Mouse (Mus musculus): Measurements from ENCODE around the gene Mmp17. TPM values are rescaled to one million over a fixed set of nuclear protein-coding genes. Genes with fewer than 3 reads are reported as not detected.

Gene Mmp17
- polyA plus RNA-seq (2015; fragmentation: Nextera tagmentation; extraction: Ambion mirVana), result 1.3 and 2.0 TPM in 2 replicates

- Histone ChIP-seq H3K9me3 (replicated peaks) (no peaks in the 10 kb centered on the region), H3K9ac (peak within 1 kb of the TSS; percentile 61), H3K4me3 (peak within 1 kb of the TSS; percentile 63), H3K27ac (no peak within 1 kb of the TSS), H3K27me3 (peaks cover 76% of the 10 kb centered on the region), H3K4me1 (replicated peaks) (peaks cover 25% of the 10 kb centered on the region), H3K36me3 (no peaks in the 10 kb centered on the region), H3K4me2 (peak within 1 kb of the TSS; percentile 97)
- WGBS, result under 1% methylated on average over 75 of the region's 80 CpGs
- peak; percentile 89 for ATAC-seq (replicated peaks; ENCODE audit: insufficient number of reproducible peaks, insufficient read depth, low FRiP score, low read depth)
Measured at GRCm38 (mm10) chr5:129583761-129584582, at the start of gene Mmp17. TSS of gene Mmp17 (plus strand) at chr5:129584169.

- no peaks in the 10 kb centered on the region for H3K9me3 ChIP-seq (replicated peaks)
- H3K27me3 ChIP-seq, result no peaks in the 10 kb centered on the region
- no peak overlapping the region for H3K4me2 ChIP-seq
- ATAC-seq (replicated peaks; ENCODE audit: insufficient number of reproducible peaks, insufficient read depth, low FRiP score, low read depth), result peak; percentile 84
- H3K36me3 ChIP-seq, result peaks cover 22% of the 10 kb centered on the region
- peak overlapping the region; percentile 53 for H3K27ac ChIP-seq
- H3K4me1 ChIP-seq (replicated peaks), result peaks cover 23% of the 10 kb centered on the region
- H3K9ac ChIP-seq, result no peak overlapping the region
- H3K4me3 ChIP-seq, result no peak overlapping the region
- 38% methylated on average over 2 of the region's 2 CpGs for WGBS
Measured at GRCm38 (mm10) chr5:129534500-129534899, 49.5 kb upstream of the Mmp17 start.

DNA sequence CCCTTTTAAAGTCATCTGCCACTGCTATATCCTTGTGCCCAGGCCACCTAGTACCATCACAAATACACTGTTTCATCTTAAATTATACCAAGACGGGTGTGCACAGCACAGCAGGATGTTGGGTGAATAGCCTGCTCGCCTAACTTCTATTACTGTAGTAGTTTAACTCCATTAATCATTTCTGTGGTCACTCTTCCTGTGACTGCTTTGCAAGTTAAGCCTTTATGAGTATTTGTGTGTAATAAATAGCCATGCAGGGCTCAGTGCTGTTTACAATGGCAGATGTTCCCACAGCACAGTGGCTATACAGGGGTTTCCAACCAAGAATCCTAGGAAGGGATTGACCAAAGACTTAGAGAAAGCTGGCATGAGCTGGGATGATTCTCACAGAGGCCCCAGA is 48.9 kb upstream of the Mmp17 start:
- Histone ChIP-seq H3K9ac (no peak overlapping the region), H3K27me3 (no peaks in the 10 kb centered on the region), H3K4me2 (no peak overlapping the region), H3K4me1 (replicated peaks) (peaks cover 23% of the 10 kb centered on the region), H3K36me3 (peaks cover 23% of the 10 kb centered on the region), H3K4me3 (no peak overlapping the region), H3K9me3 (replicated peaks) (no peaks in the 10 kb centered on the region), H3K27ac (peak overlapping the region; percentile 53)
- WGBS, result 93% methylated on average over 2 of the region's 2 CpGs
- ATAC-seq (replicated peaks; ENCODE audit: insufficient number of reproducible peaks, insufficient read depth, low FRiP score, low read depth), result no peak

DNA sequence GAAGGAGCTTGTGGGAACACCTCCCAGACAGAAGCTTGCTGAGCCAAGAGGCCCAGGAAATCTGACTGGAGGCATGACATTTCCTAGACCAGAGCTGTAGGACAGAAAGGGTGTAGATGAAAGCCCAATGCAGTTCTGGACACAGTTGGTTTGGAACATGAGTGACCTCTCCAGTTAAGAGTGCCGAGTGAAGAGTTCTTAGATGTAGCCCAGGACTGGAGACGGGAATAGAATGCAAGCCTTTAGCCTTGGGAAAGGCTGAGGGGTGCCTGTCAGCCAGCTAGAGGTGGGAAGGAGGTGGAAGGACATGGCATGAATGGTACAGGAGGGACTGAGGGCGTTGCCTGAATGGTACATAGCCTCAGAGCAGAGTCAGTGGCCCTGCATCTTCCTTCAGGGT is 48.5 kb upstream of the Mmp17 start:
- Histone ChIP-seq H3K4me2 (no peak overlapping the region), H3K9me3 (replicated peaks) (no peaks in the 10 kb centered on the region), H3K4me3 (no peak overlapping the region), H3K9ac (no peak overlapping the region), H3K27ac (peak overlapping the region; percentile 29), H3K36me3 (peaks cover 24% of the 10 kb centered on the region), H3K27me3 (no peaks in the 10 kb centered on the region), H3K4me1 (replicated peaks) (peaks cover 23% of the 10 kb centered on the region)
- ATAC-seq (replicated peaks; ENCODE audit: insufficient number of reproducible peaks, insufficient read depth, low FRiP score, low read depth), result no peak
- WGBS, result 68% methylated on average over 3 of the region's 3 CpGs

- Histone ChIP-seq H3K36me3 (peaks cover 53% of the 10 kb centered on the region), H3K4me2 (no peak overlapping the region), H3K27me3 (no peaks in the 10 kb centered on the region), H3K27ac (no peak overlapping the region), H3K9ac (no peak overlapping the region), H3K4me1 (replicated peaks) (peaks cover 21% of the 10 kb centered on the region), H3K9me3 (replicated peaks) (no peaks in the 10 kb centered on the region), H3K4me3 (no peak overlapping the region)
- WGBS, result 79% methylated on average over 4 of the region's 4 CpGs
- ATAC-seq (replicated peaks; ENCODE audit: insufficient number of reproducible peaks, insufficient read depth, low FRiP score, low read depth), result no peak
Measured at GRCm38 (mm10) chr5:129538826-129539225, 45.1 kb upstream of the Mmp17 start.

GRCm38 (mm10) chr5:129542236-129542635 is 41.7 kb upstream of the Mmp17 start:
- no peak overlapping the region for H3K27ac ChIP-seq
- no peak for ATAC-seq (replicated peaks; ENCODE audit: insufficient number of reproducible peaks, insufficient read depth, low FRiP score, low read depth)
- H3K4me2 ChIP-seq, result no peak overlapping the region
- H3K27me3 ChIP-seq, result no peaks in the 10 kb centered on the region
- H3K9me3 ChIP-seq (replicated peaks), result no peaks in the 10 kb centered on the region
- H3K9ac ChIP-seq, result no peak overlapping the region
- peaks cover 75% of the 10 kb centered on the region for H3K36me3 ChIP-seq
- no peaks in the 10 kb centered on the region for H3K4me1 ChIP-seq (replicated peaks)
- no peak overlapping the region for H3K4me3 ChIP-seq
- WGBS, result 90% methylated on average over 3 of the region's 3 CpGs

DNA sequence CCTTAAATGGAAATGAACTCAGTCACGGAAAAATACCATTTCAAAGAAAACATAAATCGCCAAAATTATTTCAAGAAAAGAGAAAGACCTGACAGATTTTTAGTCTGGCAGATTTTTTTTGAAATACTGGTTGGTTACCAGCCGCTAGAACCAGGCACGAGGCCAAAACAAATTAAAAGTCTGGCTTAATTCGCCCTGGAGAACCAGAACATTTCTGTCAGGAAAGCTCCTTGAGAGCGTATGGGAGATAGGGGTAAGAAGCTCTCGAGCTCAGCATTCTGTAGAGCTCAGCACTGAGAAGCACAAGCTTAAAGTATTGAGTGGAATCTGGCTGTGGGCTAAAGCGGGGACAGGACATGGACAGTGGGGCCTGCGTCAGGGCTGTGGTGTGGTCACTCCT is 38.2 kb upstream of the Mmp17 start:
- H3K4me1 ChIP-seq (replicated peaks), result no peaks in the 10 kb centered on the region
- no peak overlapping the region for H3K4me2 ChIP-seq
- no peaks in the 10 kb centered on the region for H3K9me3 ChIP-seq (replicated peaks)
- 70% methylated on average over 9 of the region's 9 CpGs for WGBS
- no peak overlapping the region for H3K4me3 ChIP-seq
- no peak overlapping the region for H3K27ac ChIP-seq
- no peak for ATAC-seq (replicated peaks; ENCODE audit: insufficient number of reproducible peaks, insufficient read depth, low FRiP score, low read depth)
- H3K9ac ChIP-seq, result no peak overlapping the region
- H3K27me3 ChIP-seq, result no peaks in the 10 kb centered on the region
- peaks cover 87% of the 10 kb centered on the region for H3K36me3 ChIP-seq

DNA sequence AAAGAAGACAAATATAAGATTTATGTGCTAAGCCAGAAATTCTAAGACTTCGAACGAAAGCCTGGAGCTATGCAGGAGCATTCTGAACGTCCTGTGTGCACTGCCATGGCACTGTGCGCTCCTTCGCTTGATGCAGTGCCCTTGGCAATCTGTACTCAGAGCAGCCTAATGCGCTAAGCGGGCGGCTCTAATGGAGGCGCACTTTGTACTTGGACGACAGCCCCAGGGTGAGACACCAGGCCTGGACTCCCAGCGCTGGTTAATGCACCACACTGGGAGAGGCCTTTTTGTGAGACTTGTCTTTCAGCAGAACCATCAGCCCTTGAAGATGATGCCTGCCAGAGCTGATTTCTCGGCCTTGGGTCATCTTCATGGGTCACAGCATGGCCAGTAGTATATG is 34.3 kb upstream of the Mmp17 start:
- no peaks in the 10 kb centered on the region for H3K27me3 ChIP-seq
- no peak overlapping the region for H3K27ac ChIP-seq

GRCm38 (mm10) chr5:129550790-129551189 is 33.2 kb upstream of the Mmp17 start:
- WGBS, result 96% methylated on average over 6 of the region's 6 CpGs

More for the DNA sequence above, 34.3 kb upstream of the Mmp17 start:
- Histone ChIP-seq H3K9me3 (replicated peaks) (no peaks in the 10 kb centered on the region), H3K4me3 (no peak overlapping the region), H3K36me3 (peaks cover 90% of the 10 kb centered on the region), H3K9ac (no peak overlapping the region), H3K4me1 (replicated peaks) (no peaks in the 10 kb centered on the region), H3K4me2 (no peak overlapping the region)
- ATAC-seq (replicated peaks; ENCODE audit: insufficient number of reproducible peaks, insufficient read depth, low FRiP score, low read depth), result no peak
- 90% methylated on average over 12 of the region's 12 CpGs for WGBS

GRCm38 (mm10) chr5:129551991-129552390 is 32.0 kb upstream of the Mmp17 start:
- Histone ChIP-seq H3K36me3 (peaks cover 93% of the 10 kb centered on the region), H3K4me3 (no peak overlapping the region), H3K4me1 (replicated peaks) (no peaks in the 10 kb centered on the region), H3K4me2 (no peak overlapping the region), H3K27me3 (no peaks in the 10 kb centered on the region), H3K27ac (no peak overlapping the region), H3K9ac (no peak overlapping the region), H3K9me3 (replicated peaks) (no peaks in the 10 kb centered on the region)
- no peak for ATAC-seq (replicated peaks; ENCODE audit: insufficient number of reproducible peaks, insufficient read depth, low FRiP score, low read depth)
- 89% methylated on average over 2 of the region's 2 CpGs for WGBS

More at GRCm38 (mm10) chr5:129550790-129551189, 33.2 kb upstream of the Mmp17 start:
- Histone ChIP-seq H3K4me2 (no peak overlapping the region), H3K36me3 (peaks cover 92% of the 10 kb centered on the region), H3K4me3 (no peak overlapping the region), H3K4me1 (replicated peaks) (no peaks in the 10 kb centered on the region), H3K27ac (no peak overlapping the region), H3K9me3 (replicated peaks) (no peaks in the 10 kb centered on the region), H3K27me3 (no peaks in the 10 kb centered on the region), H3K9ac (no peak overlapping the region)
- ATAC-seq (replicated peaks; ENCODE audit: insufficient number of reproducible peaks, insufficient read depth, low FRiP score, low read depth), result no peak

- no peak overlapping the region for H3K4me3 ChIP-seq
- no peak overlapping the region for H3K4me2 ChIP-seq
- ATAC-seq (replicated peaks; ENCODE audit: insufficient number of reproducible peaks, insufficient read depth, low FRiP score, low read depth), result no peak
- peaks cover 87% of the 10 kb centered on the region for H3K36me3 ChIP-seq
- H3K4me1 ChIP-seq (replicated peaks), result no peaks in the 10 kb centered on the region
- no peak overlapping the region for H3K27ac ChIP-seq
- WGBS, result 85% methylated on average over 6 of the region's 6 CpGs
- H3K9me3 ChIP-seq (replicated peaks), result no peaks in the 10 kb centered on the region
- no peak overlapping the region for H3K9ac ChIP-seq
- H3K27me3 ChIP-seq, result no peaks in the 10 kb centered on the region
Measured at GRCm38 (mm10) chr5:129553642-129554041, 30.3 kb upstream of the Mmp17 start.

DNA sequence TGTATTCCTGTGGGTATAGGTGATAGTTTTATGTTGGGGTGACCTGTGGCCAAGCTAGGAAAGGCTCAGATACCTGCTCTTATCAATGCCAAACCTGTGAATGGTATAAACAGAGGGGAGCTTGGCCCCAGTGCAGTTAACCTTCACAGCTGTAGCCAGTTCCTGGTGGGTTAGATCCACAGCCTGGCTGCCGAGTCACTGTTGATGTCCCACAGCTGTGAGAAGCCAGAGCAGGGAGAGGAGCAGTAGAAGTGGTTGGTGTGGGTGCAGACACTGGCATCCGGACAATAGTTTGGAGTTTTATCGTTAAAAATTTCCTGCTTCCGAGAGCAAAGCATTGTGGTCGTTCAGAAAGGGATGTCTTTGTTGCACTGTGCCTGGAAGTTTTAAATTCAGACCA is 25.4 kb upstream of the Mmp17 start:
- Histone ChIP-seq H3K9me3 (replicated peaks) (no peaks in the 10 kb centered on the region), H3K9ac (no peak overlapping the region), H3K27me3 (no peaks in the 10 kb centered on the region), H3K27ac (no peak overlapping the region), H3K4me1 (replicated peaks) (no peaks in the 10 kb centered on the region), H3K4me3 (no peak overlapping the region), H3K4me2 (no peak overlapping the region), H3K36me3 (peaks cover 76% of the 10 kb centered on the region)
- no peak for ATAC-seq (replicated peaks; ENCODE audit: insufficient number of reproducible peaks, insufficient read depth, low FRiP score, low read depth)
- 76% methylated on average over 5 of the region's 5 CpGs for WGBS

All from heart, embryonic 15.5 days (tissue).